Mouse (Mus musculus): ENCODE data around the gene Ppp3r1. TPM values are rescaled to one million over a fixed set of nuclear protein-coding genes. Genes with fewer than 3 reads are reported as not detected.

The Ppp3r1 gene
- total RNA-seq, 2 experiments from 2014 or later, result 123 to 135 TPM

GRCm38 (mm10) chr11:17172300-17172699, 13.2 kb downstream of the Ppp3r1 start:
- no peak overlapping the region for H3K4me3 ChIP-seq
- DNase-seq, result no peak
- intact Hi-C loops (cut with DNase I), result no loop called here
- no peak for TF ChIP-seq CTCF (IDR thresholded peaks at IDR 0.05)
- H3K27ac ChIP-seq, result no peak overlapping the region

GRCm38 (mm10) chr11:17176638-17177037, 17.6 kb downstream of the Ppp3r1 start:
- H3K4me3 ChIP-seq, result no peak overlapping the region
- no peak for DNase-seq
- intact Hi-C loops (cut with DNase I), result no loop called here
- H3K27ac ChIP-seq, result no peak overlapping the region
- no peak for TF ChIP-seq CTCF (IDR thresholded peaks at IDR 0.05)

- DNase-seq, result no peak
- Histone ChIP-seq H3K27ac (no peak overlapping the region), H3K4me3 (no peak overlapping the region)
- TF ChIP-seq CTCF (IDR thresholded peaks at IDR 0.05), result no peak
- intact Hi-C loops (cut with DNase I), result no loop called here
Measured at GRCm38 (mm10) chr11:17180753-17181152, 21.7 kb downstream of the Ppp3r1 start.

DNA sequence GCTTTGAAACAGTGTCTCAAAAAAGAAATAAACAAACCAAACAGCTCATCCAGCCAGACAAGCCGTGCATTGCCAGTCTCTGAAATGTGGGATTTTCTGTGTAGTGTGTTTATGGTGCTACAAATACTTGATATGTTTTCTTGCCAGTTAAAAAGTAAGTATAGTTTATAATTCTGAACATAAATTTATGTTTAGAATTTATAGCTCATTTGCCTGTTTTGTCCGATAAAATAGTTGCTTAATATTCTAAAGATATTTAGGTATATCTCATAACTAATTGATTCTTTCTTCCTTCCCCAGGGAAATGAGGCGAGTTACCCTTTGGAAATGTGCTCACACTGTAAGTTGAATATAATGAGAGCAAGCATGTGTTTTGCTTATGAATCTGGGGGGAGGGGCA, 22.7 kb downstream of the Ppp3r1 start, which contains the start of gene Wdr92:
Gene Wdr92 (plus strand): TSS at position 301 of the 400 bp plus-strand sequence.
- DNase-seq, result no peak
- no peak for TF ChIP-seq CTCF (IDR thresholded peaks at IDR 0.05)
- Histone ChIP-seq H3K27ac (peak within 1 kb of the TSS; percentile 4; the same call in 1 of the 2 replicates), H3K4me3 (no peak within 1 kb of the TSS)
- intact Hi-C loops (cut with DNase I), result no loop called here

DNA sequence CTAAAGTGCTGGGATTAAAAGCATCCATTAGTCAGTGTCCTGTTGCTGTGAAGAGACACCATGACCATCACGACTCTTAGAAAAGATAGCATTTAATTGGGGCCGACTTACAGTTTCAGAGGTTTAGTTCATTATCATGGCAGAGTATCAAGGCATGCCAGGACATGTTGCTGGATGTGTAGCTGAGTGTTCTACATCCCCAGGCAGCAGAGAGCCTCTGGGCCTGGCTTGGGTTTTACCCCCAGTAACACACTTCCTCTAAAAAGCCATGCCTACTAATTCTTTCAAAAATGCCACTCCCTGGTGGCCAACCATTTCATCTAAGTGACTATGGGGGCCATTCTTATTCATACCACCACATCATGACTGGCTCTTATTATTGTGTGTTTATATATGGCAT, 24.1 kb downstream of the Ppp3r1 start:
- intact Hi-C loops (cut with DNase I), result no loop called here
- no peak for DNase-seq
- no peak for TF ChIP-seq CTCF (IDR thresholded peaks at IDR 0.05)

GRCm38 (mm10) chr11:17187649-17188048, 28.6 kb downstream of the Ppp3r1 start:
- H3K27ac ChIP-seq, result no peak overlapping the region
- no peak for DNase-seq
- intact Hi-C loops (cut with DNase I), result no loop called here
- TF ChIP-seq CTCF (IDR thresholded peaks at IDR 0.05), result no peak
- H3K4me3 ChIP-seq, result no peak overlapping the region

More for the DNA sequence above, 24.1 kb downstream of the Ppp3r1 start:
- H3K4me3 ChIP-seq, result no peak overlapping the region
- no peak overlapping the region for H3K27ac ChIP-seq

GRCm38 (mm10) chr11:17188786-17189185, 29.7 kb downstream of the Ppp3r1 start:
- Histone ChIP-seq H3K27ac (no peak overlapping the region), H3K4me3 (no peak overlapping the region)
- no peak for TF ChIP-seq CTCF (IDR thresholded peaks at IDR 0.05)
- intact Hi-C loops (cut with DNase I), result no loop called here
- no peak for DNase-seq

GRCm38 (mm10) chr11:17192151-17192844, 33.2 kb downstream of the Ppp3r1 start:
- TF ChIP-seq CTCF (IDR thresholded peaks at IDR 0.05), result no peak
- H3K4me3 ChIP-seq, result no peak overlapping the region
- H3K27ac ChIP-seq, result no peak overlapping the region
- DNase-seq, result no peak
- intact Hi-C loops (cut with DNase I), result no loop called here

DNA sequence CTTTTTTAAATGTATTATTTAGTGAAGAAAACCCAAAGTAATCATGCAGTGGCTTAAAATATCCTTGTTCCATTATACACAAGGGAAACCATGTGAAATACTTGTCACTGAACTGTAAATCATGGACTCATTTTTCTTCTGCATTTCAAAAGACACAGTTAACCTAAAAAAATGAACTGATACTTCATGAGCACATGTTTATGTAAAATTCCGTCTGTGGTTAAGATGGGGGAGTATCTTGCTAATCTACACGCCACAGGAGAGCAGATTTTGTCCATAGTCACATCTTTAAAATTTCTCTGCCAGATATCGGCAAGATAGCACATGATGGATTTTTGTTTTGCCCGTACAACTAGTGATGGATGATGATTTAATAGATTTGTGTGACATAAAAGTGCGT, 40.1 kb downstream of the Ppp3r1 start:
- intact Hi-C loops (cut with DNase I), result no loop called here
- Histone ChIP-seq H3K4me3 (no peak overlapping the region), H3K27ac (no peak overlapping the region)
- TF ChIP-seq CTCF (IDR thresholded peaks at IDR 0.05), result no peak
- no peak for DNase-seq

GRCm38 (mm10) chr11:17199840-17200501, 40.9 kb downstream of the Ppp3r1 start:
- Histone ChIP-seq H3K4me3 (no peak overlapping the region), H3K27ac (no peak overlapping the region)
- DNase-seq, result no peak
- intact Hi-C loops (cut with DNase I), result no loop called here
- TF ChIP-seq CTCF (IDR thresholded peaks at IDR 0.05), result no peak

GRCm38 (mm10) chr11:17200936-17201335, 41.9 kb downstream of the Ppp3r1 start:
- TF ChIP-seq CTCF (IDR thresholded peaks at IDR 0.05), result no peak
- Histone ChIP-seq H3K27ac (no peak overlapping the region), H3K4me3 (no peak overlapping the region)
- intact Hi-C loops (cut with DNase I), result no loop called here
- no peak for DNase-seq

DNA sequence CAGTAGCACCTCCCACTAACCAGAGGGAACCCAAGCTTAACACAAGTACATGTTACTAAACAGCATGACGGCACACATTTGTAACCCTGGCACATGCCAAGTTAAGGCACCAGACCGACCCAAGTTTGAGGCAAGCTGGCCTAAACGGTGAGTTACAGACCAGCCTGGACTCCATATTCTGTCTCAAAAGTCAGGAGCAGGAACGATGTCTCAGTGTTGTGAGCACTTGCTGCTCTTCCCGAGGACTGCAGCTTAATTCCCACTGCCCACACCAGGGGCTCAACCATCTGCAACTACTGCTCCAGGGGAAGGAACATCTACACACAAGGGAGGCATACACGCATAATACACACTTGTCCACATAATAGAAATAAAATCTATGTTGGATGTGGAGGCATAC, 43.4 kb downstream of the Ppp3r1 start:
- no peak for DNase-seq
- TF ChIP-seq CTCF (IDR thresholded peaks at IDR 0.05), result no peak
- no peak overlapping the region for H3K4me3 ChIP-seq
- no peak overlapping the region for H3K27ac ChIP-seq
- intact Hi-C loops (cut with DNase I), result no loop called here

GRCm38 (mm10) chr11:17211258-17212140, 52.4 kb downstream of the Ppp3r1 start, which contains the start of gene Pno1:
TSS of gene Pno1 (minus strand) at chr11:17211568.
- no peak for TF ChIP-seq CTCF (IDR thresholded peaks at IDR 0.05)
- intact Hi-C loops (cut with DNase I), result loop anchor here (1.0 to 5.0 kb wide), 3 partner anchors 51 to 244 kb away; no protein-coding TSS in a partner anchor
- peak; percentile 98 for DNase-seq
- Histone ChIP-seq H3K27ac (peak within 1 kb of the TSS; percentile 98), H3K4me3 (peak within 1 kb of the TSS; percentile 85)
